Mouse (Mus musculus) myocyte (in vitro differentiated cells): ENCODE results near the gene Fbxo34.

Source experiments
- CEBPB ChIP-seq: IDR thresholded peaks from 2 replicates; pipeline ENCODE4 v1.6.1; 2011; ENCODE audit warnings: mild to moderate bottlenecking, moderate library complexity; ENCODE audit not compliant: poor library complexity, insufficient read depth, severe bottlenecking
- E2F4 ChIP-seq: IDR thresholded peaks from one replicate; pipeline ENCODE4 v1.6.1; 2011; ENCODE audit warnings: mild to moderate bottlenecking, control low read depth, moderate library complexity; ENCODE audit not compliant: insufficient read depth
- MYOD1 ChIP-seq, 3 experiments: IDR thresholded peaks; one replicate each; pipeline ENCODE4 v1.6.1; 2011; ENCODE audit warnings: control low read depth in 2 of 3, low read depth in 2 of 3, mild to moderate bottlenecking in 2 of 3, moderate library complexity in 1 of 3; ENCODE audit not compliant: insufficient read length in 2 of 3, control insufficient read depth in 1 of 3
- POLR2A ChIP-seq: IDR thresholded peaks from one replicate; pipeline ENCODE4 v1.6.1; 2011; ENCODE audit warnings: low read depth, mild to moderate bottlenecking, control low read depth, moderate library complexity; ENCODE audit not compliant: insufficient read length
- POLR2AphosphoS2 ChIP-seq: IDR thresholded peaks from one replicate; pipeline ENCODE4 v1.6.1; 2011; ENCODE audit warnings: low read depth, control low read depth; ENCODE audit not compliant: insufficient read length
- REST ChIP-seq: IDR thresholded peaks from one replicate; pipeline ENCODE4 v1.6.1; 2011; ENCODE audit warnings: mild to moderate bottlenecking, control low read depth, moderate library complexity; ENCODE audit not compliant: insufficient read depth, insufficient read length
- SRF ChIP-seq: IDR thresholded peaks from one replicate; pipeline ENCODE4 v1.6.1; 2011; ENCODE audit warnings: low read depth; ENCODE audit not compliant: control insufficient read depth, insufficient read length
- TCF12 ChIP-seq: IDR thresholded peaks from one replicate; pipeline ENCODE4 v1.6.1; 2011; ENCODE audit warnings: mild to moderate bottlenecking, control low read depth; ENCODE audit not compliant: poor library complexity, insufficient read depth, severe bottlenecking
- TCF3 ChIP-seq: IDR thresholded peaks from one replicate; pipeline ENCODE4 v1.6.1; 2011; ENCODE audit warnings: low read depth, control low read depth; ENCODE audit not compliant: insufficient read length
- USF1 ChIP-seq: IDR thresholded peaks from one replicate; pipeline ENCODE4 v1.6.1; 2011; ENCODE audit warnings: low read depth, mild to moderate bottlenecking, control low read depth, moderate library complexity

GRCm38 (mm10) chr14:47534176-47534525, 83.9 kb downstream of the Fbxo34 start:
- TF ChIP-seq TCF3: no peak
- no peak for TF ChIP-seq MYOD1 (IDR thresholded peaks at IDR 0.05; ENCODE audit: control insufficient read depth in 1 of 3, insufficient read length in 2 of 3, low read depth in 2 of 3)
- TF ChIP-seq POLR2A: no peak
- no peak for TF ChIP-seq USF1
- TF ChIP-seq SRF: no peak
- TF ChIP-seq TCF12: no peak
- TF ChIP-seq REST: no peak
- no peak for TF ChIP-seq CEBPB
- no peak for TF ChIP-seq E2F4
- TF ChIP-seq POLR2AphosphoS2: no peak
